Mouse (Mus musculus): ENCODE results near the gene Hoxa3.
A peak's percentile ranks its signal among the peaks of the same experiment; 100 is the strongest.

The Hoxa3 gene

DNA sequence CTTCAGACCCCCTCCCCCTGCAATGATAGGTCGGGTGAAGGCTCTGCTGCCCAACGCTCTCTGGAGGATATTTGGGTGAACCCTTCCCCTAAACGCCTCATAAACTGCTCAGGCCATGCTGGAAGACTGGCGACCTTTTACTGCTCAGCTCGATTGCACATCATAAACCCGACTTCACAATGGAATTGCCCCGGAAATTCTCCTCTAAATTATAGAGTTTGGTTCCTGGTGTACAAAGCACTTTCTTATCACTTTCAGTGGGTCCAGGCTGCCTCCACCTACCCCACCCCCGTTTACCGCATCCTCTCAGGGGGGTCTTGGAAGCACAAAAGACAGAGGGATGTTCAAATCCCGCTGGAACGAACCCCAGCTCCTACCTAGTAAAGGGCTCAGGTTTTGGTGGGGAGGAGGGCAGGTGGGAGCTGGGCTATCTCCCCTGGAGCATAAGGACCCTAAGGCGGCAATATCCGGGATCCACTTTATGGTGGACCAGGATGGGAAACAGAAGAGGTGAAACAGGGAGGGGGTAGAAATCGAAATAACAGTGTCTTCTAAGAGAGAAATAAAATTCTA is 5.6 kb upstream of the Hoxa3 start:
- DNase-seq: no peak

DNA sequence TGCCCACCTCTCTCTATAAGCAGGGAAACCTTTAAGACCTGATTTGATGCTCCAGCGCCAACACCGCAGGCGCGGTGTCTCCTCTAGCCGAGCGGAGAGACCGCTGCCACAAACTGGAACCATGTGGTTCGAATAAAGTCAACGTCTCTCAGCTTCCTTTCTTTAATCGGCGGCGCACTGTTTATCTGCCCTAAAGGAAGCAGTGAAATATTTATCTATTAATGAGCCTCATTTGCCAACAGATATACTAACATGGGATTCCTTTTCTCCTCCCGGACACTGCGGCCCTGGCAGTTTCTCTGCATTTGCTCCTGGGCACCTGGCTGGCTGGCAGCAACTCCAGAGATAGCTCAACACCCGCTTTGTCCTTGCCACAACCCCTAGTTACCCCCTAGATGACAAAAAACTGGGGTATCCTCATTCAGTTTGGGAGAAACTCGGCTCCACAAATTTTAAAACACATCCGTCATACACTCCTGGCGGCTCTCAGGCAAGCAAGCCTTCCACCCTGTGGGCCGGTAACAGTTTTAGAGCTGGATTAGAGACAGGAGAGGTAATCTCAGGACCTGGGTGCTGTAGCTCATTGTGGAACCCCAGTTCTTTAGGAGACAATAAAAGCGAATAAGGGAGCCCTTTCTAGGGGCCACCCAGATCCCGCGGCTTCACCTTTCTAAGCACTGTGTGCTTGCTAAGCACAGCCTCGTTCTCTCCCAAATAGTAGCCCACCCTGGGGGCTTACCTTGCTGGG is 4.9 kb upstream of the Hoxa3 start:
- DNase-seq: no peak

DNA sequence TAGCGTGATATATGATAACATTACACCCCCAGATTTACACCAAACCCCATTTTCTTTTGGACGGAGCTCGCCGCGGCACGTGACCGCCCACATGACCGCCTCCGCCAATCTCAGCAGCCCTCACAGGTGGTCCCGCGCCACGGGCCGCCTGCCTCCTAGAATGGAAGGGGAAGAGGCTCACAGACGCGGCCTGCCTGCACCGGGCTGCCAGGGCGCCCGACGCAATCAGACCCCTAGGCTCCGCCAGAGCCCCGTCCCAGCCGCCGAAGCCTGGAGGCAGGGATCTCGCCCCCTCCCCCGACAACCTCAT is 4.3 kb upstream of the Hoxa3 start:
- no peak for DNase-seq

DNA sequence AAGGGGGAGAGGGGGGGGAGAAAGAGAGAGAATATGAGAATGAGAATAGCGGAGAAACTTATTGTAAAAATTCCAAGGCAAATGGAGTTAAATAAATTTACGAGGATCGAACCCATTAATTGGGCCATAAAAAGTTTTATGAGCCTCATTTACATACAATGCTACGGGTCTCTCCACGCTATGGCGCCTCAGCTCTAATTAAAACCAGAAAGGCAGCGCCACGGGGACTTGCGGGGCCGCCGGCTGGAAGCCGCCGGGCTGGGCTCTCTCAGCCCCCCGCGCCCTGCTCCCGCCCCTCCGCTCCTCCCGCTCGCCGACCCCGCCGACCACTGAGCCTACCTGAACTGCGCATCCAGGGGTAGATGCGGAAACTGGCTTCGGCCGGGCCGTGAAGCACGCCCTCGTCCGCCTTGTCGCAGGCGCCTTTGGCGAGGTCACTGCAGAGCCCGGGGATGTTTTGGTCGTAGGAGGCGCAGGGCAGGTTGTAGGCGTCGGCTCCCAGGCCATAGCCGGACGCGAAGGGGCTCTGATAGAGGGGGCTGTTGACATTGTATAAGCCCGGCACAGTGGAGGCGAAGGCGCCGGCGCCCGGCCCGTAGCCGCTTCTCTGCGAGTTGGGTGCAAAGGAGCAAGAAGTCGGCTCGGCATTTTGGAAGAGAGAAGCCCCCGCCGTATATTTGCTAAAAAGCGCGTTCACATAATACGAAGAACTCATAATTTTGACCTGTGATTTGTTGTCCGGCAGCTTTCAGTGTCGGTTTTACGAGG is 3.7 kb upstream of the Hoxa3 start:
- no peak for DNase-seq

DNA sequence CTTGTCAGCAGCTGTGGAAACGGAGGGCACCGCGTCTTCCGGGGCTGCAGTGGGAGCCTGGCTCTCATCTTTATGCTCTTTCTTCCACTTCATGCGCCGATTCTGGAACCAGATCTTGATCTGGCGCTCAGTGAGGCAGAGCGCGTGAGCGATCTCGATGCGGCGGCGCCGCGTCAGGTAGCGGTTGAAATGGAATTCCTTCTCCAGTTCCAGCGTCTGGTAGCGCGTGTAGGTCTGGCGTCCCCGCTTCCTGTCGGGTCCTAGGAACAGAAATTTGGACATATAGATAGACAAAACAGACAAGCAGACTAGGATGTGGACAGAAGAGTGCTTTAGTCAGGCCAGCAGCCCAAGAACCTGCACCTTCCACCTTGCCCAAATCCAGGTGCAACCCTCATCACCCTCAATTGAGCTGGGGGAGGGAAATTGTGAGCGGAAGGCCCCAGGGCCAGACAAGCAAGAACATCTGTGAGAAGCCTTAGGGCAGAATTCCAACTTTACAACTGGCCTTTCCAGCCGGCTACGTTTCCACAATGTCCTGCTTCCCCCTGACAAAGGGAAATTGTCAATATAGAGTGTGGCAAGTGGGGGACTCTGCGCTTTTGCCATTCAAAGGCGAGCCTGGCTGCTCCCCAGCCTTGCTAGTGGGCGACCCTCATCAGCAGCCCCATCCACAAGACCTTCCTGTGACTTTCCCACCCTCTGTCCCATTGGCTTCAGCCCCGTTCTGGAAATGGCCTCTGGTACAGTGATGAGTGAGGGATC is 2.8 kb upstream of the Hoxa3 start:
- DNase-seq: no peak

DNA sequence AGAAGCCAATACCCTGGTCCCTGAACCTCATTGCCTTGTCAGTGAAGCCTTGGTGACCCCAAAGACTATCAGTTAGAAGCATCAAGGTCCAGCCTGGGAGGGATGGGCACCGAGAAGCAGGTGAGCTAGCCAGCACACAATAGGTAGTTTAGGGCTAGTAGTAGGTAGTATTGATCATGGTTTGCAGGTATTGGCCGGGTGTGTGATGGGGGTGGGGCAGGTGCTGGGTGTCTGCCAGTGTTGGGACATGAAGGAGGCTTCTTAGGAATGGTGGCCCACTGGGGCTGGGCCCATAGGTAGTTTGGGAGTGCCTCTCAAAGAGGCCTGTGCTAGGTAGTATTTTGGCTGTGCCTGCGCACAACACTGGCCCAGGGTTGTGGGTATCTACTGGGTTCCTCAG is 1.9 kb upstream of the Hoxa3 start:
- DNase-seq: no peak

DNA sequence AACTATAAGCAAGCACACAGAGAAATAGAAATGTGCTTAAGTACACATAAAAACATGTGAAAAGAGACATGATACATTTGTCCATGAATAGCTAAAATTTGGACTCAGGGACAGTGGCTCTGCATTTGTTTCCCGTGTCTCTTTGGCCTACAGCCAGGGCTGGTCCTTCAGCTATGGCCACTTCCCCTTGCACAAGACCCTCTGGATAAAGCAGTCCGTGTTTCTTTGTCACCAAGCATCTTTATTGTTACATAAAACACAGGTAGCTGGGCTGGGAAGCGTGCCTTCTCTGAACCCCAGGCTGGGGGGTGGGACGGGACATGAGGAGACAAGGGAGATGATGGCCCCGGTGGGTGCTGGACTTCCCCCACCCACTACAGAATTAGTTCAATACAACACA is 1.1 kb upstream of the Hoxa3 start:
- DNase-seq: no peak

DNA sequence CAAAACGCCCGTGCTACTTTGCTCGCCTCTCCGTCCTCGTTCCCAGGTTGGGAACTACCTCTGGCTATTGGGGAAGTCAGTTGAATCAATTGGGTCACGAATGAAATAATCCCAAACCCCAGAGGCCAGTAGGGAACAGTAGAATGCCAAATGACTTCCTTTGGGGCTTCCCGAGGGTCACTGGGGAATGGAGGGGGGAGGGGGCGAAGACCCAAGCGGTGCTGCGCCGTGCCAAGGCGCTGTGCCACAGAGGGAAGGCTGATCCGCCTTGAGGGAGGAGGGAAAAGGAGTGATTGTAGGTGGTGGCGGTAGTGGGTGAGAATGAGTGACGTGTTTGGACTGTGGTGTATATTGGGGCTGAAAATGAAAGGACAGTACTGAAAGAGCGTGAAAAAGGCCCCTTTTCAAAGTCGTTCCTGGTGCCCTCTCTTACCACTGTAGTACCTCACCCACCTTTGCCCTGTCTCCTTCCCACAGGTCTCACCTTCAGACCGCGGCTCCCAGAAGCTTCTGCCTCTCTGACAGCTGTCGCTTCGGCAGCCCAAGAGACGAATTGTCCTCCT is 499 bp downstream of the Hoxa3 start:
- no peak for DNase-seq

DNA sequence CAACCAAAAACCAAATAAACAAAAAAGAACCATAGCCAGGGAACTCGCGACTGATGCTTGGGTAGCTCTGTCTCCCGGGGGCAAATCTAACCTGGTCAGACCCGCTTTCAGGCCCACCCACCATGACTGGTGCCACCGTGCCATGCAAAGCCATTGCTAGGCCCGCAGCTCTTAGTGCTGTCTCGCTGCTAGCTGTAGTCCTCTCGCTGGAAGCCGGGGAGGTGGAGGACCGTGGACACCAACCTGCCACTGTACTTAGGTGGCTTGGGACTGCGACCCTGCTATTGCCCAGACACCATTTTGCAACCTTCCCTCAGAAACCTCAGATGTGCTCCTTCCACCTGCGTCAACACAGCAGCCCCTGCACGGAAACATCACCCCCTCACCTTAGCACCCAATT is 1.2 kb downstream of the Hoxa3 start:
- DNase-seq: no peak

DNA sequence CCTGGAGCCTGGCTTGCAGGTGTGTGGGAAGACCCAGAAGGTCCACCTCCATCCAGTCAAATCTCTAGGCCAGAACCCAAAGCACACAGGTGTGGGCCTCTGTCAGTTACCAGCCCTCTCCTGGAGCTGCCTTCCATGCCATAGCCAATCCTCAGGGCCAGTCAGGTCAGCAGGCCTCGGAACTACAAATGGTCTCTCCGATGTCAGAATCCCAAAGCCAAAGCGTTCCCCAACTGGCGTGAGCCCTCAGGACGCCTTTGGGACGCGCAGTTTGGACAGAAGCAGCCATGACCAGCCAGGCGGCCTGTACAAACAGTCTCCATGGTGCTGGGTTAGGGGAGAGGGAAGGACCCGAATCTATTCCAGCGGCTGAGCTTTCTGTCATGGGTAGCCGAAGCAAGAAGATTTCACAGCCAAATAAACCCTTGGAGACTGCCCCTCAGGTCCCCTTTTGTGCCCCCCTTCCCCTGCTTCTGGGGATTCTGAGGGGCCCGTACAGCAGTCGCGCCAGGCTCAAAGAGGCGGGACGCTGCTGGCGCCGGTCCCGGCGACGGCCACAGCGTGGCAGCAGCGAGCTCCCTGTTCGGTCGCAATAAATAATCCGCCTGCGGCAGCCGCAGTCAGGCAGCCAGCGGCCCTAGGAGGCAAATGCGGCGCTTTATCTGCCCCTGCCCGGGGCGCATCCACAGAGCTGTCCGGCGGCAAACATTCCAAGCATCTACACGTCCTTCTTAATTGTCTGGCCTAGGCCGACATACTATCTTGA is 1.8 kb downstream of the Hoxa3 start:
- DNase-seq: peak; percentile 49 to 62

DNA sequence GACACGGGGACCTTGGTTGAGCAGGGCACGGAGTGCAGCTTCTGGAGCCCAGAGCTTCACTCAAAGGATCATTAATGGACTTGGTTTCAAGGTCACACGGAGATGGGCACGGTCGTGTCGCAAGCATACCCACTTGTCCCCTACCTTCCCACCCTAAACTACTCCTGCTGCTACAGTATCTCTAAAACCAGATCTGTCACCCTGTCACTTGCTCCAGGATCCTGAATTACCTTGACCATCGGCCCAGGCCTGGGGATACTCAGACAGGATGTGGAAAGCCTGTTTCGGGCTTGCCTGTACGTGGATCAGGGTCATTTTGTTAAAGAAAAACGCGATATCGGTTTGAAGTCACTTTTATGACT is 3.5 kb downstream of the Hoxa3 start:
- DNase-seq: no peak

DNA sequence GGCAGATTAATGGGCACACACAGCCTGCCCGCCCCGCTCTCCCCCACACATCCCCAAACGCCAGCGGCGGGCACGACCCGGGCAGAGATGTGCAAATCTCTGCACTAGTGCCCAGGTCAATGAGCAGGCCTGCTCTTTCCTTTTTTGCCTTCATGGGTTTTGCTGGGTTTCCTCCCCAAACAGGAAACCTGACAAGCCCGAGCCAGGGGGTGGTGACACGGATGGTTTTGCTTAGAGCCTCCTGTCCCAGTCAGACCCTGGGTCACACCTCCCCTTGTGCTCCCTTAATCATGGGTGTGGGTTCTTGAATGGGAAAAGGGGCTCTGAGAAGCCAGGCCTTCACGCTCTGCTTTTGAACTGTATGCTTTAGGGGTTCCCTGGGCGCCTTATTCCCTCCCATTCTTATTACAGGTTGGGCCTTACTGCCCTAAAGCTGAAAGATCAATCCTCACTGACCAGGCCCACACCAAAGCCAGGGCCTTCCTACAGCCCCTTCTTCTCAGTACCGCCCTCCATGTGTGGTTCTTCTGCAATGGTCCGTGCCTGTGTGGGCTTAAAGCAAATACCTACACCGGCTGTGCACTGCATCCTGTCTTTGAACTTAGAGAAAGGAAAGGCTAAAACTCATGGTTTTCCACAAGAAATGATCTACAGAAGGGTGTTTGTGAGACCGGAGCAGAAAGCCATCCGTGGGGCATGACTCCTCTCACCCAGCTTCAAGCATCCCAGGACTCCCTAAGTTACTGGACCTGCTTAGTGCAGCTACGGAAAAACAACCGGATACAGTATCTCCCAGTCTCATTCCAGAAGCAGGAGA is 4.1 kb downstream of the Hoxa3 start:
- no peak for DNase-seq

DNA sequence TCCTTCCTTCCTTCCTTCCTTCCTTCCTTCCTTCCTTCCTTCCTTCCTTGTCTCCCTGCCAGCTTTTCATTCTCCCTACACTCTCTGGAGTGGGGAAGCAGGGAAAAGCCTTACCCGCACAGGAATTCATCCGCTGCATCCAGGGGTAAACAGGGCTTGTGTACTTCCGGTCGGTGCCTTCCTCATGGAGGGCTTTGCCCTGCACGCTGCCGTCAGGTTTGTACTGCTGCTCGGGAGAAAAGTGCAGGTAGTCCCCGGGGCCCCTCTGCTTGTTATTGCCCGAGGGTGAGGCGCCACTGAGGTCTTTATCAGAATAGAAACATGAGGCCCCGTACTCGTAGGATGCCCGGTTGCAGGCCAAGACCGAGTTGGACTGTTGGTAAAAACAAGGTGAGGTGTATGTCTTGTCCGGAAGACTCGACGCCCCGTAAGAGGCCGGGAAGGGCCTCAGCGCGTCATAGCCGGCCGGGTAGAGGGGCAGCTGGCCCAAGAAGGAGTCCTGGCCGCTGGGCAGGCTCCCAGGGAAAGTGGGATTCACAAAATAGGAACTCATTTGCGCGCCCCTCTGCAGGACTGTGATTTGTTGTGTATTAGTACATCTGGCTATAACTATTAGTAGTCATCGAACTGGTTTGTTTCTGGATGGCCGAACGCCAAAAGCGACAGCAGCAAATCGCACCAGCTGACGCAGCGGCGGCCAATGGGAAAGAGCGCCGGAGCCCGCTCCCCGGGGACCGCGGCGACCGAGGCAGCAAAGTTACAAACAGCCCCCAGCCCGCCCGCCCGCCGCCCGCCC is 4.9 kb downstream of the Hoxa3 start, which contains the start of gene Hoxa6:
Gene Hoxa6 (minus strand): TSS at position 651 of the 796 bp plus-strand sequence.
- DNase-seq: no peak

DNA sequence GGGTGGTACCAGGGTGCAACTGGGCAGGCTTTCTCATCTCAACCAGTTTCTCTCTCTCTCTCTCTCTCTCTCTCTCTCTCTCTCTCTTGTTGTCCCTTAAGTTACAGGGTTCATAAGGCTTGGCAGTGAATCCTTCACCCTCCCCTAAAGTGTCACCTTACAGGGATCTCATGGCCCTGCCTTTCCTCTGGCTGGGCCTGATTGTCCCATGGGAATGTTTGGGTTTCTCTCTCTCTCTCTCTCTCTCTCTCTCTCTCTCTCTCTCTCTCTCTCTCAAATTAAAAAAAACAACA is 5.5 kb downstream of the Hoxa3 start:
- no peak for DNase-seq

DNA sequence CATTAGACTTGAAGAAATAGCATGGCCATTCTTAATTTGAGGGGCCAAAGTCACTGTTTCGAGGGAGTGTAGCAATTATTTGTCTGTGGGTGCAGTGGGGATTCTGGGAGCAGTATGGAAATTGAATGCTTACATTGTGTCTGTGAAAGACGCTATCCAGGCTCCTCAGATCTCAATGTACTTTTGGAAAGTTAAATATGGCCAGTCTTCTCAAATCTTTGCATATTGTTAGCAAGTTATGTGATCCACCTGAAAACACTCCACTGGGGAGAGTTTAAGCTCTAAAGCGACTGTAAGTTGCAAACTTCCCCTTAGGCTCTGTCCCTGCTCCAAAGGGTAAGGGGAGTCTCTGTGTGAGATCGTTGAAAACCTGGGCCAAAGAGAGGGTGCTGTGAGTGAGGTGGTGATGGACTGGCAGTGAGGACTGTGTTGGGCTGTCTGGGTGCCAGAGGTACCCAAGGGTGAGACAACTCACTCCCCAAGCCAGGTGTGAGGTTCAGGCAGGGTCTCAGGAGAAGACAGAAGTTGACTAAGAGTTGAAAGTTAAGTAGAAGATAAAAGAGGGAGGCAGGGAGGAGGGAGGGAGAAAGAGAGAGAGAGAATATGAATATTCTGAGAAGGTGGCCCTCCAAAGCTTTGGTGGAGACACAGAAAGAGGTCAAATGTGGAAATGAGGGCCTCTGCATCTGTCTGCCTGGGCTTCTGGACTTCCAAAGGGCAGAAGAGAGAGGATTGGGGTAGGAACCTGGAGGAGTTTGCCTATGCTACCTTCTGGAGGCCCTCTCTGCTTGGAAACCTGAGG is 6.1 kb downstream of the Hoxa3 start:
- no peak for DNase-seq

DNA sequence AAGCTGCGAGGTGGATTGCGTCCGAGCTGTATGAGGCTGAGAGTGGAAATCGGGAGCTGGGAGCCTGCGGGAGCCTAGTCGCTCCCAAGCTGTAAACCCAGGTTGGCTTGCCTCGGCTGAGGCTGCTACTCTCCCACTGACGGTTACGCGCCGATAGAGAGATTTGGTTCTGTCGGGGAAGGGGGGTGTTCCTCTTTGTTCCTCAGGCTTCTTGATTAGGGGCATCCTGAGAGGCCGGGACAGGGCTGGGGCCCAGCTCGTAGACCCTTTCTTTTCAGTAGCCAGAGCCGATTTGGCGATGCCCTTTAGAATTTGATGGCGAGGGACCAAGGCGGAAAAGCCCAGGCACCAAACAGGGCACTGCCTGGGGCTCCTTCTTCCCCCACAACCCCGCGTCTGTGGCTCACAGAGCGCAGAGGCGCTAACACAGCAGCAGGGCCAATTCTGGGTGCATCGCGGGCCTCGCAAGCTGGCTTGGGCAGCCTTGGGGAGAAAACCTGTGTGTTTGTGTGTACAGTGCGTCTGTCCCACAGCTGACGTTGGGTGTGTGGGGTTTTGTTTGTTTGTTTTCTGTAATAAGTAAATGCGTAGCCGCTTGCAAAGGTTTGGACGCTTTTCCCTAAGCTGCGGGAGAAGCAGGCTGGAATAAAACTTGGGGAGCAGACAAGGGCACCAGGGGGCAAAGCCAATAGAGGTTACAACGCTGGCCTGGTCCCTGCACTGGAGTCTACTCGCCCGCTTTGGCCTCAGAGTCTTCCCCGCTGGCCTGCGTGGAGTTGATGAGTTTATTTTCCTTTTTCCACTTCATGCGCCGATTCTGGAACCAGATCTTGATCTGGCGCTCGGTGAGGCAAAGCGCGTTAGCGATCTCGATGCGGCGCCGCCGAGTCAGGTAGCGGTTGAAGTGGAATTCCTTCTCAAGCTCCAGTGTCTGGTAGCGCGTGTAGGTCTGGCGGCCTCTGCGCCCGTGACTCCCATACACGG is 7.2 kb downstream of the Hoxa3 start:
- no peak for DNase-seq

DNA sequence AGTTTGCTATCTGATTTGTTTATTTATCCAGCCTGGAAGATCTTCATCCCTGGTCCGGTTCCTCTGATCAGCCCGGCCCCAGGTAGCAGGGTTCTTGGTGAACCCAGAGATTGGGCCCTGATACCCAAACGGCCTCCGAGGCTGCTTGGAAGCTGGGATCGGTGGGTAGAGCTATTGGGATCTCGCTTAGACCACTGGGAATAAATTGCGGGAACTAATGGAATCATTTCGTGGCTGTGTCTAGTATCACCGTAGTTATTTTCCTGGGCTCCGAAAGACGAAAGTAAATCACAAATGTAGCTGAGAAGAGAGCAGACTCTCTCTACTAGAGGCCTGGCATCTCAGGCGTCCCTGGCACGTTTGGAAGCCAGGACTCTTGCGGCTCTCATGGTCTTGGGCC is 7.9 kb downstream of the Hoxa3 start:
- DNase-seq: no peak

DNA sequence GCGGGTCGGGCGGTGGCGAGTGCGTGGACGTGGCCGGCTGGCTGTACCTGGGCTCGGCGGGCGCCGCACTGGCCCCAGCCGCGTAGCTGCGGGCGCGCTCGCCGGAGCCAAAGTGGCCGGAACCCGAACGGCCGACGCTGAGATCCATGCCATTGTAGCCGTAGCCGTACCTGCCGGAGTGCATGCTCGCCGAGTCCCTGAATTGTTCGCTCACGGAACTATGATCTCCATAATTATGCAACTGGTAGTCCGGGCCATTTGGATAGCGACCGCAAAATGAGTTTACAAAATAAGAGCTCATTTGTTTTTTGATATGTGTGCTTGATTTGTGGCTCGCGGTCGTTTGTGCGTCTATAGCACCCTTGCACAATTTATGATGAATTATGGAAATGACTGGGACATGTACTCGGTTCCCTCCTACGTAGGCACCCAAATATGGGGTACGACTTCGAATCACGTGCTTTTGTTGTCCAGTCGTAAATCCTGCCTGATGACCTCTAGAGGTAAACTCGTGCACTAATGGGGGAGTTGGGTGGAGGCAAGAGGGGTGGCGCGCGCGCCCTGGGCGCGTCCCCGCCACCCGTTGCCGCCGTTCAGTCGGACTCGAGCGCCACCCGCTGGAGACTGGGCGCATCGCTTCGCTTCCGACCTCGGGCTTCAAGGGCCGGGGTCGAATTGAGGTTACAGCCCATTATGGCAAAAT is 8.9 kb downstream of the Hoxa3 start, which contains the start of gene Hoxa5:
Gene Hoxa5 (minus strand): TSS at position 538 of the 703 bp plus-strand sequence.
- DNase-seq: no peak
